Mouse (Mus musculus) heart, embryonic 12.5 days (tissue): ENCODE results near the gene Nipal3. TPM values are rescaled to one million over a fixed set of nuclear protein-coding genes. Genes with fewer than 3 reads are reported as not detected.

Source experiments
- ATAC-seq: fragments of 200-750 bp; cut with Nextera tagmentation; 2 replicates; pipeline ENCODE4 v1.8.0; 2017; ENCODE audit warnings: moderate TSS enrichment, moderate library complexity; ENCODE audit not compliant: insufficient number of reproducible peaks, low FRiP score
- H3K27ac ChIP-seq: fragments of 300-500 bp; sonication (generic); 2 replicates; pipeline ENCODE4 v1.5.1; 2016; ENCODE audit warnings: mild to moderate bottlenecking, moderate library complexity; ENCODE audit not compliant: poor library complexity, severe bottlenecking
- H3K27me3 ChIP-seq: fragments of 300-500 bp; sonication (generic); replicated peaks from 2 replicates; pipeline ENCODE4 v1.6.1; 2016; ENCODE audit warnings: mild to moderate bottlenecking, moderate library complexity
- H3K36me3 ChIP-seq: fragments of 300-500 bp; sonication (generic); 2 replicates; pipeline ENCODE4 v1.6.1; 2016; ENCODE audit warnings: mild to moderate bottlenecking, moderate library complexity
- H3K4me1 ChIP-seq: fragments of 300-500 bp; sonication (generic); replicated peaks from 2 replicates; pipeline ENCODE4 v1.6.1; 2016; ENCODE audit warnings: mild to moderate bottlenecking
- H3K4me2 ChIP-seq: fragments of 300-500 bp; sonication (generic); 2 replicates; pipeline ENCODE4 v1.6.1; 2016; ENCODE audit warnings: mild to moderate bottlenecking, moderate library complexity
- H3K4me3 ChIP-seq: fragments of 300-500 bp; sonication (generic); 2 replicates; pipeline ENCODE4 v1.5.1; 2016; ENCODE audit warnings: mild to moderate bottlenecking
- H3K9ac ChIP-seq: fragments of 300-500 bp; sonication (generic); 2 replicates; pipeline ENCODE4 v1.6.1; 2016; ENCODE audit warnings: mild to moderate bottlenecking, moderate library complexity
- H3K9me3 ChIP-seq: fragments of 300-500 bp; sonication (generic); replicated peaks from 2 replicates; pipeline ENCODE4 v1.6.1; 2016; ENCODE audit warnings: mild to moderate bottlenecking, moderate library complexity
- WGBS: fragments of 180-500 bp; shearing (Covaris S2); methylation state at CpG from one replicate; pipeline ENCODE4 v1.1.7; 2016; 5-methylcytosine and 5-hydroxymethylcytosine counted together
- polyA plus RNA-seq: library from polyadenylated mRNA; unstranded; fragments of >200 nt; fragmentation: Nextera tagmentation; extraction: Ambion mirVana; gene quantifications from 2 replicates; pipeline ENCODE4 v1.2.1, GENCODE M21; 2016

Gene Nipal3
- polyA plus RNA-seq, 1 experiment from 2014 or later, result 4.2 TPM

- Histone ChIP-seq H3K4me1 (peaks cover 17% of the 10 kb centered on the region), H3K27me3 (peaks cover 30% of the 10 kb centered on the region), H3K27ac (no peak overlapping the region), H3K9me3 (no peaks in the 10 kb centered on the region), H3K4me2 (no peak overlapping the region), H3K36me3 (no peaks in the 10 kb centered on the region), H3K4me3 (no peak overlapping the region), H3K9ac (no peak overlapping the region)
- no peak for ATAC-seq
- WGBS, result 61% methylated on average over 12 of the region's 12 CpGs
Observed at GRCm38 (mm10) chr4:135525057-135525456, 30.2 kb upstream of the Nipal3 start.

- Histone ChIP-seq H3K27ac (no peak overlapping the region), H3K27me3 (peaks cover 30% of the 10 kb centered on the region), H3K9me3 (no peaks in the 10 kb centered on the region), H3K4me2 (no peak overlapping the region), H3K36me3 (no peaks in the 10 kb centered on the region), H3K4me1 (peaks cover 17% of the 10 kb centered on the region), H3K9ac (no peak overlapping the region), H3K4me3 (no peak overlapping the region)
- 19% methylated on average over 7 of the region's 7 CpGs for WGBS
- no peak for ATAC-seq
Observed at GRCm38 (mm10) chr4:135523939-135524338, 29.1 kb upstream of the Nipal3 start.

- no peak for ATAC-seq
- H3K4me1 ChIP-seq, result peaks cover 11% of the 10 kb centered on the region
- peaks cover 13% of the 10 kb centered on the region for H3K27me3 ChIP-seq
- H3K4me2 ChIP-seq, result no peak overlapping the region
- H3K4me3 ChIP-seq, result no peak overlapping the region
- H3K9ac ChIP-seq, result no peak overlapping the region
- H3K27ac ChIP-seq, result no peak overlapping the region
- peaks cover 3% of the 10 kb centered on the region; the same call in 1 of the 2 replicates for H3K9me3 ChIP-seq
- no peaks in the 10 kb centered on the region for H3K36me3 ChIP-seq
- WGBS, result 73% methylated on average over 9 of the region's 9 CpGs
Observed at GRCm38 (mm10) chr4:135520421-135520820, 25.6 kb upstream of the Nipal3 start.

GRCm38 (mm10) chr4:135518135-135518534, 23.3 kb upstream of the Nipal3 start:
- Histone ChIP-seq H3K27ac (no peak overlapping the region), H3K36me3 (no peaks in the 10 kb centered on the region), H3K4me3 (no peak overlapping the region), H3K27me3 (peaks cover 6% of the 10 kb centered on the region), H3K4me2 (no peak overlapping the region), H3K9ac (no peak overlapping the region), H3K9me3 (peaks cover 3% of the 10 kb centered on the region; the same call in 1 of the 2 replicates), H3K4me1 (no peaks in the 10 kb centered on the region)
- ATAC-seq, result no peak
- 76% methylated on average over 12 of the region's 12 CpGs for WGBS

- Histone ChIP-seq H3K4me1 (no peaks in the 10 kb centered on the region), H3K36me3 (no peaks in the 10 kb centered on the region), H3K27me3 (peaks cover 3% of the 10 kb centered on the region), H3K4me3 (no peak overlapping the region), H3K4me2 (no peak overlapping the region), H3K27ac (no peak overlapping the region), H3K9me3 (peaks cover 3% of the 10 kb centered on the region; the same call in 1 of the 2 replicates), H3K9ac (no peak overlapping the region)
- ATAC-seq, result no peak
- WGBS, result 48% methylated on average over 15 of the region's 15 CpGs
Observed at GRCm38 (mm10) chr4:135516351-135517316, 21.8 kb upstream of the Nipal3 start.

- H3K27ac ChIP-seq, result no peak overlapping the region
- no peaks in the 10 kb centered on the region for H3K36me3 ChIP-seq
- peaks cover 14% of the 10 kb centered on the region for H3K27me3 ChIP-seq
- ATAC-seq, result no peak
- H3K4me2 ChIP-seq, result no peak overlapping the region
- H3K4me1 ChIP-seq, result no peaks in the 10 kb centered on the region
- peaks cover 3% of the 10 kb centered on the region; the same call in 1 of the 2 replicates for H3K9me3 ChIP-seq
- no peak overlapping the region for H3K9ac ChIP-seq
- 67% methylated on average over 14 of the region's 14 CpGs for WGBS
- H3K4me3 ChIP-seq, result no peak overlapping the region
Observed at GRCm38 (mm10) chr4:135514925-135515324, 20.1 kb upstream of the Nipal3 start.

DNA sequence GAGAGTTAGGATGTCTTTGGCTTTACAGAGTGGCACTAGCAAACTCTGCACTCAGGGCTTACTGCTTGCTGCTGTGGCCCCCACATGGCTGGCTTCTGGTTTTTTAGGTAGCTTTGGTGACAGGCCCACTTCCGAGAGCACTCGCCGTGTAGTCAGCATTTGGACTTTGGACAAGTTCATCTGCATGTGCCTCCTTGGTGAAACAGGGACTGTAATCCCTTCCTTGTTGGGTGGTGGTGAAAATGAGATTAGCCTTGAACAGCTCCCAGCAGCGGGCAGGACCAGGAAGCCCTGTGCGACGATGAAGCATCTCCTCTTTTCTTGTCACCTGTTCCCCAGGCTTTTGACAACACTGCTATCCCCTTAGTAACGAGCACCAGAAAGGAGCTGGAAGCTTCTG, 19.0 kb upstream of the Nipal3 start:
- 73% methylated on average over 7 of the region's 7 CpGs for whole genome bisulfite sequencing

GRCm38 (mm10) chr4:135509515-135509914, 14.7 kb upstream of the Nipal3 start:
- no peak overlapping the region for H3K4me3 ChIP-seq
- H3K27ac ChIP-seq, result no peak overlapping the region
- peaks cover 21% of the 10 kb centered on the region for H3K27me3 ChIP-seq
- H3K4me2 ChIP-seq, result no peak overlapping the region
- H3K4me1 ChIP-seq, result peaks cover 9% of the 10 kb centered on the region; the same call in 1 of the 2 replicates
- H3K9ac ChIP-seq, result no peak overlapping the region
- 60% methylated on average over 12 of the region's 12 CpGs for WGBS
- no peaks in the 10 kb centered on the region for H3K9me3 ChIP-seq
- H3K36me3 ChIP-seq, result no peaks in the 10 kb centered on the region
- ATAC-seq, result no peak

More for the DNA sequence above, 19.0 kb upstream of the Nipal3 start:
- Histone ChIP-seq H3K9me3 (peaks cover 3% of the 10 kb centered on the region; the same call in 1 of the 2 replicates), H3K4me2 (no peak overlapping the region), H3K27ac (no peak overlapping the region), H3K27me3 (peaks cover 21% of the 10 kb centered on the region), H3K36me3 (no peaks in the 10 kb centered on the region), H3K4me3 (no peak overlapping the region), H3K4me1 (0 out of 2 replicates have a peak, but pooled peaks cover under 1% of the 10 kb centered on the region), H3K9ac (no peak overlapping the region)
- no peak for ATAC-seq

DNA sequence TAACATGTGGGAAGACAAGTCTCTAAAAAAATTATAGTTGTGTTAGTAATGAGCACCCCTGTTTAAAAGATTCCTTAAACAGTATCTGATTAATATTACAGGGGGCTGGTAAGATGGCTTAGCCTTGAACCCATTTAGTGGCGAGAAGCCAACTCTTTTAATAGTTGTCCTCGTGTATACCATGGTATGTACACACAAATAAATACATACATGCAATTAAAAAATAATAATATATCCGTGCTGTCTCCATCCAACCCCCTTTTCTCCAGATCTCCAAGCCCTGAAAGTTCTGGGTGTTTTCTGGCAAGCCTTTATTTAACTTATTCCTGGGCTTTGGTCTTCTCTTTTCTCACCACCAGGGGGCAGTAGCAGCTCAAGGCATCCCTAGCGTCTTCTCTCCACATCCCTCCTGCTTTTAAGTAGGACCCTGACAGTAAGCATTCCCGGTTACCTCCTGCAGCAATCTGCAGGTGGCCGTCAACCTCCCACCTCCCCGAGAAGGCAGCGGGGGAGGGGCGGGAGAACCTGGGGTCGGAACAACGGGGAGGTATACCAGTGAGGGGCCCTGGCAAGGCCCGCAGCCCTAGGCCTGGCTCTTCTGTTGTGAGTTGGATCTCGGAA, 13.7 kb upstream of the Nipal3 start:
- Histone ChIP-seq H3K27me3 (peaks cover 21% of the 10 kb centered on the region), H3K27ac (no peak overlapping the region), H3K36me3 (no peaks in the 10 kb centered on the region), H3K9me3 (no peaks in the 10 kb centered on the region), H3K4me2 (peak overlapping the region; percentile 55), H3K9ac (0 out of 2 replicates have a peak overlapping the region, but pooled peaks have one; percentile 47), H3K4me1 (peaks cover 9% of the 10 kb centered on the region; the same call in 1 of the 2 replicates), H3K4me3 (no peak overlapping the region)
- 16% methylated on average over 13 of the region's 13 CpGs for WGBS
- 0 out of 2 replicates have a peak, but pooled peaks have one; percentile 43 for ATAC-seq

DNA sequence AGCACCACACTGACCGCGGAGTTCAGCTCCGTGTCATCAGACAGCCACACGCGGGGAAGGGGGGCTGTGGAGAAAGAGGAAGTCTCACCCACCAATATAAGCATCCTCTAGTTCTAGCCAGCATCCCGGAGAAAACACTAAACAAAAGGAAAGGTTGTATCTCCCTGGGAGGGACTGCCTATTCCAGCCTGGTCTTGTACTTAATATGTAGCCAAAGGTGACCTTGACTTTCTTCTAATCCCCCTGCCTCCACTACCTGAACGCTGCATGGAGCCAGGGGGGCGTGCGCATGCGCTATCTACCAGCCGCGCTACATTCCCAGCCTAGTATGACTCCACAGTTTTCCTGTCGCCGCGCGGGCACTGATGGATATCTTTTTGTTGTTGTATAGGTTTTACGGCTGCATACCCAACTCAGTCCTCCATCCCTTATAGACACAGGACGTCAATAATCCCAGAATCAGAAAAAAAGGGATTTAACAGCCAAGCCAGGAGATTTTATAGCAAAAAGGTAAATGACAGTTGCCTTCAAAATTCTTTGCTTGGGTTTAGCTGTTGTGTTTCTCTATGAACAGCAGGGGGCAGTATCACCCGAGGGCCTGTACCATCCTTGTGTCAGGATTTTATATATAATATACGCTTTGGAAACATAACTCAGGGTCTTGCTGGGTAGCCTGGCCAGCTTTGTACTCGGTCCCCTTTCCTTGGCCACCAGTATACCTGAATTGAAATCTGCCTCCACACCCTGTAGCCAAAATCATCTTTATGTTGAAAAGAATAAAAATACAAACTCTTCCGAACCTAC, 12.9 kb upstream of the Nipal3 start:
- no peaks in the 10 kb centered on the region for H3K9me3 ChIP-seq
- H3K27ac ChIP-seq, result no peak overlapping the region
- H3K4me1 ChIP-seq, result peaks cover 14% of the 10 kb centered on the region
- H3K4me3 ChIP-seq, result peak overlapping the region; percentile 31
- H3K36me3 ChIP-seq, result no peaks in the 10 kb centered on the region
- H3K4me2 ChIP-seq, result peak overlapping the region; percentile 65
- H3K9ac ChIP-seq, result 0 out of 2 replicates have a peak overlapping the region, but pooled peaks have one; percentile 30
- peaks cover 21% of the 10 kb centered on the region for H3K27me3 ChIP-seq
- peak; percentile 62; the same call in 1 of the 2 replicates for ATAC-seq
- 14% methylated on average over 22 of the region's 22 CpGs for WGBS
